Mouse (Mus musculus) kidney, adult 10 weeks (tissue): ENCODE measurements around the gene Mgme1. TPM values are rescaled to one million over a fixed set of nuclear protein-coding genes. Genes with fewer than 3 reads are reported as not detected.

Source experiments
- polyA plus RNA-seq: library from polyadenylated mRNA; stranded (reverse); fragments of 350-450 nt; fragmentation: Illumina TruSeq; extraction: RNeasy Lipid Tissue Mini Kit (QIAGEN cat#74804); gene quantifications from one replicate; pipeline ENCODE4 v1.2.3, GENCODE M21; 2014; ENCODE audit warnings: low read depth, low replicate concordance

Mgme1 gene
- polyA plus RNA-seq = 6.1 TPM

DNA sequence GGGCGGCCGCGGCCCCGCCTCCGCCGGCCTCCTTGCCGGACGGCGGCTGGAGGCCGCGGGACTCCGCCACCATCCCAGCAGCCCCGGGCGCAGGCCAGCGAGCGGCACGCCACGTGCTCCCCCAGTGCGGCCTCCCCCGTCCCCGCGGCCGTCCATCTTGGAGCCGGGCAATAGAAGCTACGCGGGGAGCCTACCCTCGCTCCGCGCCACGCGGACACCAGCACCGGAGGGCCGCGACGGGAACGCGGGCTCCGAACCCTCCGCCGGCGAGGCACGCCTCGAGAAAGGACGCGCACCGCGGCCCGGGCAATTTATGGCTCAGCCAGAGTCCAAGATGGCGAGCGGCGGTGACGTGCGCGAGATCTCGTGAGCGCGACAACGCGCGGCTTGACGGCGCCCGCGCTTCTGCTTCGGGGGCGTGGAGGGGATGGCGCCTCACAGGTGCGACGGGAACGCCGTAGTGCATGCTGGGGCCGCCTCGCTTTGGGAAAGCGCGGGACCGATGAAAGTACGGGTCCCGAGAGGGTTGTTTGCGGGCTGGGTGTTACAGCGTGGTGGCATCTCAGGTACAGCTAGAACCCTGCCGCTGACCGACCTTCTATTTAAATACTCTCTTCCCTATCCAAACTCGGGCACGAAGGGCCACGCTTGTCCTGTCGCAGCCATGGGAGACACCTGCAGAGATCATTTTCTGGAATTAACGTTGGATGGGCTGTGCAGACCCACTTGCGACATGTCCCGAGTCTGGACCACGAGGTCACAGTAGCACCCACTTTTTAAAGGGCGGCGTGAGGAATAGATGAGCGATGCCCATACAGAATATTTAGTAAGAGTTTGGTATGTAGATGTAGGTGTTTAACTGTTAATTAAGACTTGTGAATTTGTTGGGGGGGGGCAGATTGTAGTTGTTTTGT lies at the start of gene Mgme1, which contains the start of gene Snx5:
Mgme1 (plus strand) TSS at position 157 of the 914 bp plus-strand sequence.
Snx5 (minus strand) TSS at position 400 of the 914 bp plus-strand sequence.

Other genes with a start within 250 kb of the Mgme1 start
- not detected for gene Banf2, start 237.6 kb upstream of the Mgme1 start, polyA plus RNA-seq
- gene Snx5, start 243 bp downstream of the Mgme1 start, polyA plus RNA-seq = 288 TPM
- 1.3 TPM for gene Ovol2, start 61.5 kb downstream of the Mgme1 start, polyA plus RNA-seq
- 12.4 TPM for gene Kat14, start 98.3 kb downstream of the Mgme1 start, polyA plus RNA-seq
- gene Pet117, start 98.3 kb downstream of the Mgme1 start, polyA plus RNA-seq = 5.1 TPM